Mouse (Mus musculus) embryo, embryonic 10 days (tissue): Measurements from ENCODE around the gene Tmeff2.
"Not testable (repeated sequence)": the region's sequence is repeated elsewhere in the genome, so short reads cannot be mapped to it uniquely, and the experiment has no call there.

Experiments used
- DNase-seq: peaks from one replicate; pipeline ENCODE4 v3.0.0-alpha.2; 2015; ENCODE audit warnings: low spot score

The Tmeff2 gene

DNA sequence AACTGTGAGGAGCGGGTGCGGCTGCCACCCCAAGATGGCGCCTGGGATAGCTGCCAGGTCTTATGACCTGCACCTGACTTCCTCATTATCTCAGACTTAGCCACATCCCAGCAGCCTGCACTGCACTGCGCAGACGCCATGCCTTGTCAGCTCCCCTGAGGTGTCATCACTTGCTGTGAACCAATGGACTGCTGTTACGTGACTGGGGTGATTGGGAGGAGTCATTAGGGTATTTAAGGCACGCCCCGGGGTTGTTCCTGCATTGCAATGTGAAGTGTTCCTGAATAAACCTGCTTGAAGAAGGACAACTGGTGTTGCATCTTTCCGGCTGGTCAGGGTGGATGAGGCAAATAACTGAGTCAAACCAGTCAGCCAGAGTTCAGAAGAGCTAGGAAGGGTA lies at the start of gene Tmeff2:
TSS of gene Tmeff2 (plus strand) at position 262 of the 400 bp plus-strand sequence.
- not testable (repeated sequence) for DNase-seq

DNA sequence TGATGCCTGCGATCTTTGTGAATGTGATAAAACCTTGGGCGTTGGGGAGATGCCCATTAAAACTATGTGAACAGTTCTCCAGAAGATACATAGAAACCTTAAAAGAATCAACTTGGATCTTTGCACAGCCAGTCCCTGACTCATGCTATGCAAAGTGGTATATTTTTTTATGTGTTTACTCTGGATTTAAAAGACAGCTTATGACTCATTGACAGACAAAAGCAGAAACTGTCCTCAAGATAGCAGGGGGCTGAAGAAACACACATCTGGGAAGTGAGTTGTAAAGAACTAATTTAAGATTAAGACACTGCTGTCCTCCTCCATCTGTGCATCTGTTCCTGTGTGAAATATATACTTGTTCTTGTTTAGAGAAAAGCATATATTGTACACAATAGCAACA lies 38.9 kb upstream of the Tmeff2 start:
- no peak for DNase-seq

DNA sequence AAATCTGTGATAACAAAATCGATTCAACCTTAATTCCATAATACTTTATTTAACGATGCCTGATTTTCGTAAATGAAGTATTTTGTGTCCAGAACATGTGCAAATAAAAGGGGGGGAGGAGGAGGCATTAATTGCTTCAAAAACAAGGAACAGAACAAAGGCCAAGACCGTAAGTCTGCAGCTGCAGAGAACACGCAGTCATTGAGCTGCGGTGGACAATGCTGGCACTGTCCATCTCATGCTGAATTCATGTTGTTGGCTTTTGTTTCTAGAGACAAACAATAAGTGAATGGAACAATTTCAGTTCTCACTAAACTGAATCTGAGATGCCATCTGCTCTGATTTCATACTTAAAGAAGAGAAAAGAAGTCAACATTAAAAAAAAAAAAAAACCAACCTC lies 2.8 kb upstream of the Tmeff2 start:
- DNase-seq = peak; percentile 23

DNA sequence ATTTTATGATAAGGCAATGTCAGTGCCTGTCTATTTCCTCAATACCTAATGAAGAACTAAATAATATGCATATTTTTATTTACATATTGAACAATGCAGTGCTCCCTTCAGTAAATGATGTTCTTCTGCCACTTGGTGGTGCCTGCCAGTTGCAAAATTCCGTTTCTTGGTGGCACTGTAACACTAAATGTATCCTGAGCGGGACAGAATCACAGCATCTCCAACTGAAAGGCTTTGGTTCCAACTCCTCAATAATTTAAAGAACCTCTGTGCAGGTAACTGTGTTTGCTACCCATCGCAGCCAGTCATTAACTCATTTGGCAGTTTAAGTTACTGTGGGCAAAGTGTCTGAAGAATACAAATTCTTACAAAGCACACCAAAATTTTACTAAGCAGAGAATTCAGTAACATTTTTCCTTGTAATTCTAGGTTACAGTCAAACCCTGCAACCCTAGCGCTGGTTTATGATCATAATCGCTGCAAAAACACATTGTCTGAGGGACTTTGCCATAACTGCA lies 24.4 kb downstream of the Tmeff2 start:
- DNase-seq = no peak

DNA sequence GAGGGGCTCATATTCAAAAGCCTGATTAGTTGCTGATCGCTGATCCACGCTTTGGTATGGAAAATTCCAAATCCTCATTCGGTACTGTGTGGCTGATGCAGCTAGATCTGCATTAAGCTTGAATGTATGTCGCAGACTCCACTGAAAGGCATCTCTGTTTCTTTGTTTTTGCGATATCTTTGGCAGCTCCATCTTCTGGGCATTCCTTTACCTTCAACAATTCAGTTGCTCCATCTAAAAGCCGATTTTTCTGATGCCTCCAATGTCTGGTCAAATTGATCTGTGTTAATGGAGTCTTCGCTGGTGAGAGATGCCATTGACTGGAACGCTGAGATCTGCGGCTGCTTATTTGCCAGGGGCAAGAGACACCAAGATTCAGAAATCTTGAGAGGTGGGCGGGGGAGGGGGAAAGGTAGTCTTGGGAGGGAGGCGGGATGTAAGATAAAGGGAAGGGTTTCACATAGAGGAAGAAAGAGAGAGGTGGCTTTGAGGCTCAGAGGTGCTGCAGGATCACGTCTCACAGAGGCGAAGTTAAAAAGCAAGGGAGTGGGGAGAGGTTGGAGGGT lies 25.0 kb downstream of the Tmeff2 start:
- DNase-seq = no peak

DNA sequence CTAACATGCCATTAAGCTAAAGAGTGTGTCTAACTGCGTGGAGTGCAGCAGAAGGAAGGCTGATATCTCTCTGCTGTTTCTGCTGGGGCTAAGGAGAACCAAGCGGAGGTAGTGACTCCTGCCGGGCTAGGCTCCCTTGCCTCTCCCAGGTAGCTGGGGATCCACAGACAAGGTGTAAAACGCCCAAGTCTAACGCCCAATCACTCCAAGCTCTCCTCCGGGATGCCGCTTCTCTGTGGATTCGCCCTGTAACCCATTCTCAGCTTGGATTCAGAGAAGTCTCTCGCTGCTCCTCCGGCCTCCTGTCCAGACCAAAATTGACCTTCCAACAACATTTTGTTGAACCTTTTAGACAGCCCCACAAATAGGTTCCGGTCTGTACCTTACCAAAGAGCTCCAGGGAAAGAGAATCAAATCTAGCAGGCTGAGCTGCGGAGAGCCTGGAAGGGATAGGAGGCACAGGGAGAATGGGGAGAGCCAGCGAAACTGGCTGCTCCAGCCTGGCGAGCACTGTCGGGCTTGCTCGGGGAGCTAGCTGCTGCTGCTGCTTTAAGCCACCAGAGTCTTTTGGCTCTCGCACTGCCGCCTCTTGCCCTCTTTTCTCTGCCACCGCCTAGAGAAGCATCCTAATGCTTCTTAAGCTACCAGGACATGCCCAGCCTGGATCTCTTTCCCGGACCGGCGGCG lies 26.1 kb downstream of the Tmeff2 start:
- DNase-seq = peak; percentile 62

DNA sequence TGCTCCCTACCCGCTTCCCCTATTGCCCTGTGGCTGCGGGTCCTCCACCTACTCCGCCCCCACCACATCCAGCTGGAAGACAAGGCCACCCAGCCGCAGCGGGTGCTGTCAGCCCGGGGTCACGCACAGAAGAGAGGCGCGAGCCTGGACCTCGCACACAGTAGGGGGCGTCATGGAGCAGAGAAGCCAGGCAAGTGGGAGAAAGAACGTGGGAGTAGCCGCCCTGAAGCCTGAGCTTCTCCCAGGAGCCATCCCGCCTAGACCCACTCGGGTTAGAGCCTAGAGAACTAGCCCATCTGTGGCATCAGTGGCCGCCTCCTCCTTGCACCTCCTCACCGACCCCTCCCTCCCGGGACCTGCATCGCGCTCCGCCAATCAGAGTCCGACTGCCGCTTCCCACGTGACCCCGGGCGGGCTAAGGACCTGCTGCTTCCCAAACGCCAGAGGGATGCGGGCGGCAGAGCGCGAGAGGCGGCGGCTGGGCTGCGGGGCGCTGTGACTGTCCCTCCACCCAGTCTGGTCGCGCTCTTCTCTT lies 26.7 kb downstream of the Tmeff2 start:
- peak; percentile 96 for DNase-seq

DNA sequence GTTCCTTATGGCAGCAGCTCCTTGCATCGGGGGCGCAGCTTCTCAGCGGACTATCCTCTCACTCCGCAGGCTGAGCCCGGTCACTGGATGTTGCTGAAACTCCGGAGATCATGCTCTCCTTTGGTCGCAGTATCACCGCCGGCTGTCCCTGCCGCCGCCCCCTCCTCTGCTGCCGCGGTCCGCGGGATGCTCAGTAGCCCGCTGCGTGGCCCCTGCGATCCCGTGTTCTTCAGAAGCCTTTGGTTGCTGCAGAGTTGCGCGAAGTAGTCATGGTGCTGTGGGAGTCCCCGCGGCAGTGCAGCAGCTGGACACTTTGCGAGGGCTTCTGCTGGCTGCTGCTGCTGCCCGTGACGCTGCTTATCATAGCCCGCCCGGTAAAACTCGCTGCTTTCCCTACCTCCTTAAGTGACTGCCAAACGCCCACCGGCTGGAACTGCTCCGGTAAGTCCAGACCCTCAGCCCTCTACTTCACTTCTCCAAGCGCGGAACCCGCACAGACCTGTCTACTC lies 27.3 kb downstream of the Tmeff2 start:
- no peak for DNase-seq

DNA sequence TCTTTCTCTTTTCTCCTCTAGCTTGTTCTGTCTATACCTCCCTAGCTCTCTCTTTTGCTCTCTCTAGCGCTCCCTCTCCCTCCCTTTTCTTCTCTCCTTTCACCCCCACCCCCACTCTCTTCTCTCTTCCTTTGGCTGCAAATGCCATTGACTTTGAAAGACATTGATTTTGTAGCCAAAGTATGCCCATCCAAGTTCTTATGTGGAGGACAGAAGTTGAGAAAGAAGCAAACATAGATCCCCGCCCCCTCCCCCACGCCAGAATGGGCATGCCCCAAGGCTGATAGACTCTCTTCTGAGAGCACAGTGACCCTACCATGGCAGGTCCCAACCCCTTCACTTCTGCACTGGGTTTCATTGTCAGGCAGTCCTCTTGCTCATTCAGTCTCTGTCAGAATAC lies 28.3 kb downstream of the Tmeff2 start:
- DNase-seq = no peak

DNA sequence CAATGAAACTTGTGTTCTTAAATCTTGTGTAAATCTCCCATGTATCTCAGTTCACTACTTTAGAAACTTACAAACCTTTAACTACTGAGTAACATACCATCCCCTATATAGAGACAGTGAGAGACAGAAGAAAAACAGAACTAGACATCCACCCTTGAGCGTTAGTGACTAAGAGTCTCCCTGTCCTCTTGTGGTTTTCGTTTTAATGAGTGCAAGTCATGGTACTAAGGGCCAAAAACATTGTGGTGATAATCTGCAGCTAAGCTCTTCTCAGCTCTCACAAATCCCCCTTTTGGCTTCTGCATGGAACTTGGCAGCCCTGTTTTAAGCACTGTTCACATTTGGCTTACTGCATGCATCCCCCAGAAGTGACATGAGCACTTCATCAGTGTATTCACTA lies 34.6 kb downstream of the Tmeff2 start:
- DNase-seq = no peak

DNA sequence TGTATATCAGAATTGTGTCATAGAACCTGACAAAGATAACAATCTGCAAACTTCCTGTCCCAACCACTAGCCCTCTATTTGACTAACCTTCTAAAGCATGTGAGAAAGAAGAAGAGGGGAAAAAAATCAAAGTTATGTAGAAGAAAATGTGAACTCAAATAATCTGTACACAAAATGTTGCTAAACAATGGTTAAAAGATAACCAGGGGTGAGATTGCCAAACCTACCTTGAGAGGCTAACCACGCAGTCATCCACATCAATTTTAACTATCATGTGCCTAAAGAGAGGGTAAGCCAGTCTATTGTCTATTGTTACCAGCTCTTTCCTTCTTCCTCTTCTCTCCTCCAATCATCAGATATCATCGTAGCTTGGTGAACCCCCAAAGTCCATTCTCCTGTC lies 35.0 kb downstream of the Tmeff2 start:
- DNase-seq = no peak

DNA sequence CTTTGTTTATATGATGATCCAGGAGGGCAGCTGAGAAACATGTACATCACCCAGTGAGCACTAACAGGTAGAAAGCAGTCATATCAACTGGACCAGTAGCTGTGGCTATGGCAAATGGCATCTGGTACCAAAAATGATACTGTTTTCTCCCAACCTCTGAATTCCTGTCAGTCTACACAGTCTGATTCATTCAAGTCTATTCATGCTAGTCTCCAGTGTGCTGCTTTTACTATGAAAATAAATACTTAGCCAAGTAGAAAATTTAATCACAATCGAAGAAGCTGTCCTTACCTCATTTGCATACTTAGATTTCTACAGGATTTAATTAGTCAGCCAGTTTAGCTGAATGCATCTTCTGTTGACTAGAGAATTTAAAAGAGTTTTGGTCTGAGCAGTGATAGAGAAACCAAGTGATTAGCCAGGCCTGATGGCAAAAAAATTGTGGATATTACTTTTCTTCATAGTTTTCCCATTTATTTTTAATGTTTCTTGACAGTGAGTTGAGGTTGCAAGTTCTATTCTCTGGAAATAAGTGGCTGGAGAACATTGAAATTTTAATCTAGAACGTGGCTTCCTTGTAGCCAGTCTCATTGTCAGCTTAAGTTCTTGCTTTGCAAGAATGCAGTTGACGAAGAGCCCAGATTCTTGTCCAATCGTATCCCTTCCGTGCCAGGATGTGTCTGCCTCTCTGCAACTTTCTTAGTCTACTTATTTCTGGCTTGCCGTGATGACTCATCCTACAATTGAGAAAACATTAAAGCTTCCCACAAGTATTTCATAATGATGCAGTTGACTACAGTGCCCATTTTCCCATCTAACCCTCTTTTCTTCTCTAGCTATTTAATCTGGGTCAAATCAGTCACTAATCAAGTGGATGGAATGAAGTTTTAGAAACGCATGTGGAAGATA lies 39.9 kb downstream of the Tmeff2 start:
- DNase-seq = no peak

DNA sequence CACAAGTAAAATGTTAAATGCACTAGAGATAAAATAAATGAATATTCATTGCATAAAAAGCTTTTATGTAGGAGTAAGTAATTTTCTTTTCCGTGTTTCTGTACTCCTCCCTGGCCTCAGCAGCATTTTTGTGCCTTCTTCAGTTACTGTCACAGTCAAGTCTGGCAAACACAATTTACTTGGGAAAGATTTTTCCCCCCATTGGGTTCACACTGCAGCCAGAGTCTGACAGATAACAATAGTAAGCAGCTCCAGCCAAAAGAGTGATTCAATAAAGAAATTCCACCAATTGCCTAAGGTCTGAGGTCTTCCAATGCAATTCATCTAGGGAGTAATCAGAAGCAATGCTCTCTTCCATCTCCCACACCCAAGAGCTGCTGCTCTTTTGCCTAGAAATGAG lies 48.1 kb downstream of the Tmeff2 start:
- no peak for DNase-seq

DNA sequence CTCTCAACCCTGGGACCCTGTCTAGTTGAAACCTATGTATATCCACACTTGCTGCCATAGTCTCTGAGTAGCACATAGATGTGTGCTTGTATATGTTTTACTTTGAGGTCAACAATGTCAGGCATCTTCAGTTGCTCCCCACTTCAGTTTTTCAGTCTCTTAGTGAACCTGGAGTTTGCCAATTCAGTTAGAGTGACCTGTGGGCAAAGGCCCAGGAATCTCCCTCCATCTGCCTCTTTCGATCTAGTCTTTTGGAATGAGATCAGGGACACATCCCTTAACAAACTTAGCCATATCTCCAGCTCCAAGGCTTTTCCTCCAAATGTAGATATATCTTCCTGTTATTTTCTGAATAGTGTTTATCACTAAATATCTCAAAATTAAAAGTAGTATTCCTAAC lies 58.4 kb downstream of the Tmeff2 start:
- no peak for DNase-seq

DNA sequence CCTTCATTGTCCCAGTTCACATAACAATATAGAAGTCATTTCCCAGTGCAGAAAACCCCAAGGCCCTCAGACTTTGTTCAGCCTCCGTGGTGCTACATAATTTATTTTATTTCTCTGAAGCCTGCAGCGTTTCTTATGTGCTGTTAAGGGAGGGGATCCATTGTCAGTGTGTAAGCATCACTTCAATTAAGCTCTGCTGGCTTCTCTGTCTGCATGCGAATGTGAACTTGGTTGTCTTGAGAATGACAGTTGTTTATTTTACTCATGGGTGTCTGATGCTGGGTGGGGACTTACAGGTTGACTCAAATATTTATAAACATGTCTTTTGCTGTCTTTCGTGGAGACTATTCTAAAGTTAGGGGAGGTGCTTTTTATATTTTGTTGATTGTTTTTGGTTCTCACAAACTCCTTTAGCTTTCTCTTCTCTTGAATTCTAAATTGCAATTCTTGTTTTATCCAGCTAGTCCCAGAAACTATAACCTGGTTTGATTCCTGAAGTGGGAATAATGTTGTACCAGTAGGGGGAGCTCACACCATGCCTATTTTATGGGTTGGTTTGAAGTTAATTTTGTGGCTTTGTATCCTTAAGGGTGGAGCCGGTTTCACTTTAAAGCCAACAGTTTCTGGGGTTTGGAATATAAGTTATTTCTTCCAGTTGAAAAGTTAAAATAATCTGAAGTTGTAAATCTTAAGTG lies 61.7 kb downstream of the Tmeff2 start:
- DNase-seq = peak; percentile 82

DNA sequence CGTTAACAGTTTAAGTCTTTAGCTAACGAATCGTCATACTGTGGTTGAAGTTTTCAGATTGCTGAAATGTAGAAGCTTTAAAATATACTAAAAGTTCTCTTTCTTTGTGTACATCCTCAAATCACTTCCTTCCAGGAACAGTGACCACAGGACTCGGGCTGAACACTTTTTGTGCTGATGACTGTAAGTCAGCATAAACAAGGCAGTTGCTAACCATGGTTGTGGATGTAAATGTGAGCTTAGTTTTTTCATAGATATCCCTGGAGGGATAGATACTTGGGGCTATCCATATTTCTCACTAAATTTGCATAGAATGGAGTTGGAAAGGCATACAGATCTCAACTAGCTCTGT lies 62.2 kb downstream of the Tmeff2 start:
- DNase-seq = no peak

DNA sequence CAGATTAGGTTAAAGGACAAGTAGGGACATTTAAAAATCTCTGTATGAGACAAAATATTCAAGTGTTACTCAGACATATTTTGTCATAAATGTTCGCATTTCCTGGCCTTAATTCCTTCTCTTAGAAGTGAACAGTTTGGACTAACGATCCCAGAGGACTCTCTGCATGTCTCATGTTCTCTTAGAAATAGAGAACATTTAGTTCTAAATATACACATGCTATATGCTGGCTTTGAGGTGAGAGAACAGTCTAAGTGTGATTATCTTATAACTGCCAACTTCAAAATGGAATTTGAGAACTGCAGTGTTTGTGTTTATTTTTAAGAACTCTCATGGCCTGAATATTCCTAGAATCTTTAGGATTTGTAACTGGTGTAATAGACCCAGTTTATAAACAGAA lies 69.2 kb downstream of the Tmeff2 start:
- DNase-seq = no peak

DNA sequence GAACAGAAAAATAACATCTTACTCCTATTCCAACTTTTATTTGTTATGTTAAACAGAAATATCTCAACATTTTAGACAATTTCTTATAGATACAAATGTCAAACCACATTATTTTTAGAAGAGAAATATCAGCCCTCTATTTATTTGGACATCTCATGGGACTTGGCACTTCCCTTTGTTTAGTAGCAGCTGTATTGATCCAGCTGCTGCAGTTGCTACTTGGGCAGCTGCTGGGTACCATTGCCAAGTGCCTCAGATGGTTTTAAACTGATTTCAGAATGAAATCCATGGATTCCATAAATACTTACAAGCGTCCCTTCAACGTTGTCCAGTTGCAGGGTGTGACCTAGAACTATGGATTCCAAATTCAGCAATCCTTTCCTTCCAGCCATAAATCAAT lies 70.4 kb downstream of the Tmeff2 start:
- no peak for DNase-seq

DNA sequence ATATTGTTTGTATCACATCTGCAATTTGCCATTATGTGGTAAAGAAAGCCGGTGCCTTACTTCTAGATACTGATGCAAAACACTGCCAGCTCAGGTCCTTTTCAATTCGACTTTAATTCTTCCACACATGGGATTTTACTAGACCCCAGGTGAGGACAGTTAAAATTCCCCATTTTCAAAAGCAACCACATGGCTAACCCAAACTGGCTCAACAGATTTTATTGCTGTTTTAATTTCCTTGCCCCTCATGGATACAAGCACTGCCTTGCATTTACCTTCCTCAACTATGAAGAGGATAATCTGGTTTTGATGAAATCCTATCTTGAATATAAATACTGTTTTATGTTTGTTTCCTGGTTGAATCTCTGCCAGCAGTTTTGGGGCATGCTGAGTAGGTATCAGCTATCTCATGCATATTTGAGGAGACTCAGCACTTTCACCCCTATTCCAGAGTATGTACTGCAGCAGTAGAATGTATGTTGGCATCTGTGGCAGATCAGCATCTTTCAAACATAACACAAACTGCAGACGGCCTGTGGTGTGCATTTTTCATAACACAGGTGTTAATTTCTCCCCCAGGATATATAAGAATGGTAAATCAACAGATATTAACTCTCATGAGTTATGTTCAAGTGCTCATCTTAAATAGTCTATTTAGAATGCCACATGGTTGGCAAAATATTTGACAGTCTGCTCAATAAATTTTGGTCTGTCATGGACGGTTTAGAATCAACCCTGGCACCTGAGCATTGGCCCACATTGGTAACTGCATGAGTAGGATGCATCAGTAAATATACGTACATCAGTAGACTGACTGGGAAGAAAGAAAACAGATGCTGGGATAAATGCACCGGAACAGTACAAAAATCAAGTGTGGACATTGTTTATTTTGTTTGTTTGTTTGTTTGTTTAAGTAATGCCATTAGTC lies 72.3 kb downstream of the Tmeff2 start:
- DNase-seq = no peak

DNA sequence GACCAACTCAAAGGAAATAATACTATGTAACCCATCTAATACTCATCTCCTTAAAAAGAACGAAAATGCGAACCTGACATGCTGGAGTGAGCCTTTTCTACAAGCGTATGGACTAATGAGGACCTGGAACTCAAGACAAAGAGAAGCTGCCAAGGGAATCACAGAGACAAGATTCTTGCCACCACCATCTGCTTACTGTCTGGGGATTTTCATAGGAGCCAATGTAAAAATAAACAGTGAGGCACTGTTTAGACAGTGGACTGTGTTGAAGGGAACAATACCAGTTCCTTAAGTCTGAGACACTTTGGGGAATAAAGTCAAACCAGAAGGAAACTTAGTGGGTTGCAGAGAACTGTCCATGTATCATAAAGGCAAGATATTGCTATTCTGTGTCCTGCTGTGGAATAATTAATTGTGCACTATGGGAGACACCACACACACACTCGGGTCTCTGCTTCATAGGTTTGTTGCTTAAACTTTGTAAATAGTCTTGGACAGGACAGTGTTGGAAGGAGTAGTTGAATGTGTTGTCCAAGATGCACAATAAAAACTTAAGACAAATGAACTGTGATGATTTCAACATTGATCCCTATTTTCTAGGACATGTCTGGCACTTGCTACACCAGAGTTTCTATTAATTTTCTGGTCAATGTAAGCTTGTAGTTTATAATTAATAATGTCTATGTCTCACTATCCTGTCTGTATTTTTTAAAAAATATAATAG lies 79.1 kb downstream of the Tmeff2 start:
- no peak for DNase-seq
